ENCODE assay signal across 9 mouse cellular contexts in the genomic region with DNA sequence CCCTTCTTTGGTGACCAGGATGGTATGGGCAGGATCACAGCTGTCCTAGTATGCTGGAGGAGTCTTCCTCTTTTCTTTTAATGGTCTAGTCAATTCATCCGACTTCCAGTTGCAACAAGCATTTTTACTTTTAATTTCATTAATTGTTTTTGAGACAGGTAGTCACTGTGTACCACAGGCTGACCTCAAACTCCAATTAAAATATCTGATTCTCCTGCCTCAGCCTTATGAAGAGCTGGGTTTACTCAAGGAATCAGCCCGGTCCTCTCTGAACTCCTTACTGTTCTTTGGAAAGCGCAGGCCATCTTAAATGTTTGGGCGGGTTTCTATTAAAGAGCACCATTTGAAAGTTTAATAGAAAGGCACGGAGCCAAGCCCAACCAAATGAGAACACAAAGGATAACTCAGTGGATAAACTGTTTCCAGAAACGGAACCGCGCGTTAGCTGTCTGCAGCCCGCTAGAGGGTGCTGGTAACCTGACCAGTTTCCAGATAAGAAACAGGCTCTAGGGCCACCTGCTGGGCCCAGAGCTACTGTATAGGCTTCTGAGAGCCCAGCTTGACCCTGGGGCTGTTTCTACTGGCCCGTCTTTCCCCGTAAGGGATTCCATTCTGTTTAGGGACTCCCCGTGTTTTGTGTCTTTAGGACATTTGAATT. TPM values are rescaled to one million over a fixed set of nuclear protein-coding genes. Genes with fewer than 3 reads are reported as not detected.
DNase-seq lines count a peak whose midpoint lies in the region; ATAC-seq and TF ChIP-seq lines count a peak whose summit lies in the region.
"Had no signal": no experiment of that assay in that cellular context is flagged by ENCODE, and none has a peak within 500 bp of the region (broad histone marks: within the 10 kb centered on the region; RNA-seq: fewer than 3 reads in every experiment).

No protein-coding gene starts in this region.

- no peak overlapping the region for H3K27ac ChIP-seq in forebrain, postnatal 0 days (ENCODE audit: low read depth, low read length)
- no peak overlapping the region for H3K27ac ChIP-seq in hindbrain, embryonic 14.5 days

- H3K27me3 ChIP-seq in forebrain, postnatal 0 days (ENCODE audit: insufficient read depth, low read length): no peaks in the 10 kb centered on the region
- H3K27me3 ChIP-seq in hindbrain, embryonic 14.5 days (ENCODE audit: control insufficient read depth, insufficient read depth, low read length): no peaks in the 10 kb centered on the region

- no peak overlapping the region for H3K4me2 ChIP-seq in forebrain, postnatal 0 days (ENCODE audit: low read depth)
- H3K4me2 ChIP-seq in hindbrain, embryonic 14.5 days (replicated peaks): no peak overlapping the region

- peak; percentile 92 for ATAC-seq in forebrain, postnatal 0 days
- ATAC-seq in hindbrain, embryonic 14.5 days (ENCODE audit: low FRiP score): peak; percentile 82

- no peaks in the 10 kb centered on the region for H3K36me3 ChIP-seq in forebrain, postnatal 0 days (ENCODE audit: insufficient read depth)
- H3K36me3 ChIP-seq in hindbrain, embryonic 14.5 days (replicated peaks; ENCODE audit: control insufficient read depth, insufficient read depth): no peaks in the 10 kb centered on the region

- peak; percentile 91 for TF ChIP-seq CTCF in forebrain, postnatal 0 days (IDR thresholded peaks at IDR 0.05; ENCODE audit: low read depth)

- 7% methylated on average over 13 of the region's 13 CpGs for WGBS in forebrain, postnatal 0 days
- WGBS in hindbrain, embryonic 14.5 days: 11% methylated on average over 13 of the region's 13 CpGs

- H3K9me3 ChIP-seq in forebrain, postnatal 0 days (ENCODE audit: low read length): no peaks in the 10 kb centered on the region
- H3K9me3 ChIP-seq in hindbrain, embryonic 14.5 days (ENCODE audit: control insufficient read depth, low read length): no peaks in the 10 kb centered on the region

- H3K4me3 ChIP-seq in forebrain, postnatal 0 days (ENCODE audit: low read depth, low read length): no peak overlapping the region
- H3K4me3 ChIP-seq in hindbrain, embryonic 14.5 days (replicated peaks; ENCODE audit: low read length): no peak overlapping the region
- H3K4me3 ChIP-seq: megakaryocyte, embryonic 14.5 days had no signal

- no peaks in the 10 kb centered on the region for H3K4me1 ChIP-seq in forebrain, postnatal 0 days (ENCODE audit: insufficient read depth)
- H3K4me1 ChIP-seq in hindbrain, embryonic 14.5 days (replicated peaks; ENCODE audit: control insufficient read depth, insufficient read depth, low read length): no peaks in the 10 kb centered on the region

- DNase-seq in MEL-GATA-1-ER (ENCODE audit: extremely low read depth, low read depth): peak; percentile 61
- peak; percentile 84 for DNase-seq in cerebellum, adult 18-20 months
- DNase-seq in forebrain, postnatal 0 days: peak; percentile 91
- DNase-seq in hindbrain, embryonic 14.5 days (ENCODE audit: low spot score): peak; percentile 83
- DNase-seq in layer of hippocampus, postnatal 14 days (ENCODE audit: low spot score in 2 of 2): peak; percentile 70 to 89
- peak; percentile 83 for DNase-seq in lung, postnatal 14 days
- DNase-seq in retina, embryonic 14.5 days (ENCODE audit: low spot score): peak; percentile 86
- DNase-seq in thymus, postnatal 25 days: peak; percentile 74

- no peak overlapping the region for H3K9ac ChIP-seq in forebrain, postnatal 0 days
- no peak overlapping the region for H3K9ac ChIP-seq in hindbrain, embryonic 14.5 days

RNA-seq across cellular contexts. Expression of a gene that starts 1.0 kb away (rescaled TPM):
- total RNA-seq in forebrain, postnatal 0 days (2014; rRNA removed): 0.23 TPM in 1 of 2 replicates, not detected in the other
- polyA plus RNA-seq in forebrain, postnatal 0 days (2015; fragmentation: Nextera tagmentation; extraction: Ambion mirVana): not detected in 2 replicates
- polyA plus RNA-seq in hindbrain, embryonic 14.5 days (2014; fragmentation: Nextera tagmentation; extraction: Ambion mirVana): not detected in 2 replicates
- under 1 TPM; 0.41 to 0.52 TPM for total RNA-seq in layer of hippocampus, postnatal 14 days (2021)

RNA-seq across cellular contexts. Expression of a gene that starts 7.3 kb away (rescaled TPM):
- total RNA-seq in forebrain, postnatal 0 days (2014; rRNA removed): 302 and 470 TPM in 2 replicates
- polyA plus RNA-seq in forebrain, postnatal 0 days (2015; fragmentation: Nextera tagmentation; extraction: Ambion mirVana): 761 and 882 TPM in 2 replicates
- polyA plus RNA-seq in hindbrain, embryonic 14.5 days (2014; fragmentation: Nextera tagmentation; extraction: Ambion mirVana): 772 and 811 TPM in 2 replicates
- 100 to 1,000 TPM; 770 to 824 TPM for total RNA-seq in layer of hippocampus, postnatal 14 days (2021)

RNA-seq across cellular contexts. Expression of a gene that starts 26.0 kb away (rescaled TPM):
- total RNA-seq in forebrain, postnatal 0 days (2014; rRNA removed): not detected in 2 replicates
- polyA plus RNA-seq in forebrain, postnatal 0 days (2015; fragmentation: Nextera tagmentation; extraction: Ambion mirVana): 0.39 and 0.71 TPM in 2 replicates
- polyA plus RNA-seq in hindbrain, embryonic 14.5 days (2014; fragmentation: Nextera tagmentation; extraction: Ambion mirVana): 0.48 and 0.54 TPM in 2 replicates
- total RNA-seq in layer of hippocampus, postnatal 14 days (2021): under 1 TPM; 0.36 to 0.60 TPM

RNA-seq across cellular contexts. Expression of a gene that starts 30.3 kb away (rescaled TPM):
- total RNA-seq in forebrain, postnatal 0 days (2014; rRNA removed): 137 TPM in 2 replicates
- 94.8 and 102 TPM in 2 replicates for polyA plus RNA-seq in forebrain, postnatal 0 days (2015; fragmentation: Nextera tagmentation; extraction: Ambion mirVana)
- 95.0 and 97.4 TPM in 2 replicates for polyA plus RNA-seq in hindbrain, embryonic 14.5 days (2014; fragmentation: Nextera tagmentation; extraction: Ambion mirVana)
- total RNA-seq in layer of hippocampus, postnatal 14 days (2021): 100 to 1,000 TPM; 215 to 223 TPM
